Mouse (Mus musculus): ENCODE measurements around the gene Smim26.
"Not testable (repeated sequence)": the region's sequence is repeated elsewhere in the genome, so short reads cannot be mapped to it uniquely, and the experiment has no call there.

Gene Smim26

DNA sequence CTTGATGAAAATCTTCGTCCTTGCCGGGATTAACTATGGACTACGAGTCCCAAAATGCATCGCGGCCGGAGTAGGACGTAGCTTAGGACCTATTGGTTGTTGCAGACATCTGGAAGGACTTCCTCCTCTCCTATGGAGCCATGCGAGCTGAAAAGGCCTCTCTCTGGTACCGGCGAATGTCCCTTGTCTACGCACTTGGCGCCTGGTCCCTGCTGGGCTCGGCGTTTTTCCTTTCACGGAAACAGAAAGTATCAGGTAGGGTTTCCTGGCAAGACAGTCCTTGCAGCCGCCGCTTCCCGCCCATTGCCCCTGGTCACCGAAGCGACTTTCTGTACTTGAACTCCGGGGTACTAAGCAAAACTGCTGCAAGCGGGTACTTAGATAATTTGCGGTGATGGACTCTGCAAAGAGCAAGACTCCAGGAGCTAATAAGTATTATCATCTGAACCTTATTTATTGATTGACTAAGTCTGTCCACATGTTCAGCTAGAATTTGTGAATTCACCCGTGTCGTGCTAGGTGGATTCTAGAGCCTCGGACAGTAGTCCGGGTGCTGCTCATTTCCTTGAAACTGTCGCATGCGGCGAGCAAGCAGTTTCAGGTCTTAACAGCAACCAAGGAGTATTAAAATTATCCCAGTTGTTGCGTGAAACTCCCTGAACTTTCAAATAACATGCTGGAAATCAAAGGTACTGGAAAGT lies at the start of gene Smim26:
TSS of gene Smim26 (plus strand) at position 104 of the 701 bp plus-strand sequence.
- in situ Hi-C loops (cut with MboI, MseI) = no loop called here

DNA sequence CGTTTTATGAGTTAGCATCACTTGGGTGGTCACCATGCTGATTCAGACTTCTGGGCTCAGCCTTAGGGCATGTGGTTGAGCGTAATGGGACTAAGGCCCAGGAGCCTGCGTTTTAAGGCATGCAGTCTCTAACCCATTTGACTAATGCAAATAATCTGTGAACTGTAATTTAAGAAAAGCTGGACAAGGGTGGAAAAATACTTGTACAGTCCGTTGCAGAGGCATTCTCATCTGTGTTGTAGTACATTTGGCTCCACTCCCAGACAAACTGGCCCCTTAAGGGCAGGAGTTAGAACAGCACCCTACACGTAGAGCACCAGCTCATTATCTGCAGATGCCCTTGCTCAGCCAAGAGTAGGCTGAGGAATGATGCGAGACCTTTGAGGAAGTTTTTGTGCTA lies 49.2 kb upstream of the Smim26 start:
- in situ Hi-C loops (cut with MboI, MseI) = no loop called here

DNA sequence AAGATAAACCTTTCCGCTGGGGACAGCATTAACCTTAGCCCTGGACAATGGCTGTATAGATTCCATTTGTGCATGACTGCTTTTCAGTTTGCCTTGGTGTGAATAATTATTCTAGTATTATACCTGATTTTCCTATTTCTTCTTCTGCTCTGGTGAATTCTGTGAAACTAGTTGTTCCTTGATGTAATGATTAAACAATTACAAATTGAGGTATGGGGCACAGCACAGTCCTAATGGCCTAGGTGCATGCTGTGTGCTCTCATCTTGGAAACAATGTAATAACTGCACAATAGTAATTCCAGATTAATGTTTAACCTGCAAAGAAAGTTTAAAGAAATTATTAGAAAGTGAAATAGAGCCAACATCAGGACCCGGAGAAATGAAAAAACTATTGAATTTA lies 48.8 kb upstream of the Smim26 start:
- in situ Hi-C loops (cut with MboI, MseI) = no loop called here

DNA sequence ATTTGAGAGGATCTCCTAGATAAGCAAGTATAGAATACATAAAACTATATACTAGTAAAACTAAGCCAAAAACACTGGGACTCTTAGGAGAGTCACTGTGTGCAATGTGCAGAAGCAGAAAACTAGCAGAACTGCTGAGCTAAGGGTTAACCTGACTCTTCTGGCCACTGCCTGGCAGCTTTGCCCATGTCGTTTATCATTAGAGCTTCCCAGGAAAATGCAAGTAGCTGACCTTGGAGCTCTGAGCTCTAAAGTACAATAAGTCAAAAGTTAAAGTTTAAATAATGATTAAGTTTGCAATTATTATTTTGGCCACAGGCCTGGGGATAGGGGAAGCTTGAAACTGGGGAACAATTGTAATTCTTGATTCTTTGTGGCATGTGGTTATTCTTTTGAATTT lies 48.4 kb upstream of the Smim26 start:
- in situ Hi-C loops (cut with MboI, MseI) = no loop called here

DNA sequence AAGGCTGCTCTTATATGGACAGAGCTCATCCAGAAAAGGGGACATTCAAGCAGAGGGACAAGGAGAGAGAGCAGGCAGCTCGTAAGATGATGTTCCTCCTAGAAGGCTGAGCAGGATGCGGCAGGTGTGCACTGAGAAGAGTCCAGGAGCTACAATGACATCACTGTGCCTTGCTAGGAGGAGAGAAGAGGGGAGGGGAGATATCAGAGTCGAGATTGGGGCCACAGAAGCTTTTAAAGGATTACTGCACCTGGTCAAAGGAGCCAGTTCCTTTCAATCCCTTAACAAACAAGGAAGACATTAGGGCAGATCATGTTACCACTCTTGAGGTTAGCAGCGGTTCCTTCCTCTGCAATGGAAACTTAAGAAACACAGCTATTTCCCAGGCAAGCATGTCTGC lies 46.3 kb upstream of the Smim26 start:
- in situ Hi-C loops (cut with MboI, MseI) = no loop called here

DNA sequence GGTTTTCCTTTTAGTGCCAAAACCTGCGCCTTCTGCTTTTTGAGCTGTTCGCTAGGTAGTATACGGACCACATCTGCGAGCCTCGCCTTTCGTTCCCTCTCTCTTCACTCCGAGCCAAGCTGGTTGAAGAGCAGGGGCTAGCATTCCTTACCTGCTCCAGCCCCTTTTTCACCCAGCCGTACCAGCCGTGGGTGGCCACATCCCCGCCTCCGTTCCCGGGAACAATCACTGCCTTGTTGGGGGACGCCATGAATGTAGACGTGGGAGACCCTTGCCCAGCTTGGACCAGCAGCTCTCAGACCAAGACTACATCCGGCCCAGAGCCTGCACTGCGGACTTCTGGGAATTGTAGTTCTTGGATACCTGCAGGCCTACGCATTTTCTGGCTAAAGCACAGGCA lies 43.3 kb upstream of the Smim26 start, which contains the start of gene Rbbp9:
TSS of gene Rbbp9 (minus strand) at position 341 of the 400 bp plus-strand sequence.
- in situ Hi-C loops (cut with MboI, MseI) = loop anchor here (25.0 kb wide), 1 partner anchor 1337 kb away; no protein-coding TSS in a partner anchor

DNA sequence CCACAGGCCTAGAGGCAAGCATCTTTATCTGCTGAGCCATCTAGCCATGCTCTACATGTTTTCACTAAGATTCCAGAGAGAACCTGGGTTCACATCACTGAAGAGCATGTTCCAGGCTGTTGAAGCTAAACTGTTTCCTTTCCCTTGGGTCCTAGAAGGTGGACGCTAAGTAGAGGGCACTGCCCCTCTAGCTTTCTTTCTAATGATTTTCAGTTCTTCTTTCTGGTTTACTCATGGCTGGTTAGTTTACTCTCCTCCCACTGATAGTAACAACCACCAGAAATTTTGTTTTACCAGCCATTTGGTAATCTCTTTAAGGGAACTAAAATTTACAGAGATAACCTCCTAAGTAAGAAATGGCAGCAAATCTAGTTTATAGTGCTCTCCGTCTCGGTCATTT lies 39.9 kb upstream of the Smim26 start:
- in situ Hi-C loops (cut with MboI, MseI) = loop anchor here (25.0 kb wide), 1 partner anchor 1333 kb away; no protein-coding TSS in a partner anchor

DNA sequence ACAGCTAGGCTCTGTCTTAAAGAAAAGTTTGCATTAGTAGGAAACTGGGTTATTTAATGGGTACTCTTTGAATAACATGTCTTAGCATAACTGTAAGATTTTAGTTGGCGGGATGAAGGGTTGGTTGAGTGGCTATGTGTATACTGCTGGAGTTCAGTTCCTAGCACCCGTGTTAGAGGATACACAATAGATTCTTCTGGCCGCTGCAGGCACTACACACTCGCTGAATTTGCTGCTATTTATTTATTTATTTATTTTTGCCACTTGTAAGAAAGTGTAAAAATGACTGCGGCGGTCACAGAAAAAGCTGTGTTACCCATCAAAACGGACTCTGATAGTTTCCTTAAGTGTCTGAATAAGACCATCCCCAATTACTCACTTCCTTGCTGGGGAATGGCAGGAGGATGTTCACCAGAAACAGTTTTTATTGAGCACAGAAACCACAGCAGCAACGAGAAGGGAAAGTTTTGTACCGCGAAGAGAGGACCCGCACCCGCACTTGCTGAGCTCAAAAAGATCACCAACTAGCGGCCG lies 38.5 kb upstream of the Smim26 start:
- in situ Hi-C loops (cut with MboI, MseI) = loop anchor here (25.0 kb wide), 1 partner anchor 1332 kb away; no protein-coding TSS in a partner anchor

DNA sequence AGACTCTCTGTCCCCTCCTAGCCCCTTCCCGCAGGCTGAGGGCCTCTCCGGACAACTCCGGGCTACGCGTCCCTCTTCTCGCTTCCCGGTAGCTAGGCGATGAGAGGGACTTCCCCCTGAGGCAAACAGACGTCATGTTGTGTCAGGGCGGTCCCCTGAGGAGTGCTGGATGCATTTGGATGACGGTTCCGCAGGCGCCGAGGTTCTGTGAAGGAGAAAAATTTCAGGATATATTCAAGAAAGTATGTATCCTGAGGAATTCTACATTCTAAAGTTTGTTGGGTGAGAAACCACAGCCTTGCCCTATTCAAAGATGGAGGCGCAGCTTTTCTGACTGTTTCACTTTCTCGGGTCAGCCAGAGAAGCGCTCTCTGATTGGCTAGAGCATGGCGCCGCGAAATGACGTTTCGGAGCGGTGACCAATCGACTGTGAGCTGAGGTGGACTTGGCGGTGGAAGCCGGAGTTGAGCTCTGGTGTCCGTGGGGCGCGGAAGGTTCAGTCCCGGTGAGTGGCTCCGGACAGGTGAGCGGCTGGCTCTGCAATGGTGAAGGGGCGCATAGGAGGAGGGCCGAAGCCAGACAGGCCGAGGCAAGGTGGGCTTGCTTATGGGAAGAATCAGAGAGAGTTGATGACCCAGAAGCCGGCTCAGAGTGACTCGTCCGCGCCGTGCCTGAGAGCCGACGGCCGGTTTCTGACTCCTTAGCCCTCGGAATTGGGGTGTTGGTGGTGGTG lies 37.9 kb upstream of the Smim26 start, which contains the start of gene Sec23b:
TSS of gene Sec23b (plus strand) at position 410 of the 733 bp plus-strand sequence.
- in situ Hi-C loops (cut with MboI, MseI) = loop anchor here (25.0 kb wide), 1 partner anchor 1331 kb away; no protein-coding TSS in a partner anchor

DNA sequence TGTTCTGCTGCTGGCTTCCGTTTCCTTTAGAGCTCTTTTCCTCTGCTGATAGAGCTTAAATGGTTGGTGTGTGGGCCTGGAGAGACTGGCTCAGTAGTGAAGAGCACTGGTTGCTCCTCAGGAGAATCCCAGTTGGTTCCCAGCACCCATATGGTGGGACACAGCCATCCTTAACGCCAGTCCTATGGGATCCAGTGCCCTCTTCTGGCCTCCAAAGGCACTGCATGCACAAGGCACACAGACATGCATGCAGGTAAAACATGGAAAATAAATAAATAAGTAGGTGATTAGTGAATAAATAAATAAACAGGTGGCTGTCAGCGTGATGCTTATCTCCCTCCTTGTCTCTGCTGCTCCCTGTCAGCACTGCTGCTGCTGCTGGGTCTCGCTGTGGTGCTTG lies 5.1 kb upstream of the Smim26 start:
- in situ Hi-C loops (cut with MboI, MseI) = no loop called here

DNA sequence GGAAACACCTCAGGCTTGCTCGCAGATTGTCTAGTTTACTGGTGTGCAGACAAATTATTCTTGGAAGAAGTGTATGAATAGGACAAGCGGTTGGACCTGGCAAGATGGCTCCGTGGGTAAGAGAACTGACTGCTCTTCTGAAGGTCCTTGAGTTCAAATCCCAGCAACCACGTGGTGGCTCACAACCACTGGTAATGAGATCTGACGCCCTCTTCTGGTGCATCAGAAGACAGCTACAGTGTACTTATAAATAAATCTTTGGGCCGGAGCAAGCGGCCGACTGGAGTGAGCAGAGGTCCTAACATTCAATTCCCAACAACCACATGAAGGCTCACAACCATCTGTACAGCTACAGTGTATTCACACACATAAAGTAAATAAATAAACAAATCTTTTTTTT lies 818 bp upstream of the Smim26 start:
- in situ Hi-C loops (cut with MboI, MseI) = not testable (repeated sequence)

DNA sequence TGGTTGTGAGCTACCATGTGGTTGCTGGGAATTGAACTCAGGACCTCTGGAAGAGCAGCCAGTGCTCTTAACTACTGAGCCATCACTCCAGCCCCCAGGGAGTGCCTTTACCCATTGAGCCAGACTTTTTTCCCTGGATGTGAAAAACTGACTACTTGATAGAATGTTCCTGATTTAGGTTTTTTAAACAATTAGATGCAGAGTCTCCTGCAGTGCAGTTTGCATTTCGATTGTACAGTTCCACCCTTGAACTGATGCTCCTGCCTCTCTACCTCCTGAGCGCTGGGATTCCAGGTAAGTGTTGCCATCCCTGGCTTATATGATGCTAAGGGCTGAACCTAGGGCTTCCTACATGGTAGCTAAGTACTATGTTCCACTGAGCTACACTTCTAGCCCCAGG lies 4.2 kb downstream of the Smim26 start:
- in situ Hi-C loops (cut with MboI, MseI) = no loop called here

DNA sequence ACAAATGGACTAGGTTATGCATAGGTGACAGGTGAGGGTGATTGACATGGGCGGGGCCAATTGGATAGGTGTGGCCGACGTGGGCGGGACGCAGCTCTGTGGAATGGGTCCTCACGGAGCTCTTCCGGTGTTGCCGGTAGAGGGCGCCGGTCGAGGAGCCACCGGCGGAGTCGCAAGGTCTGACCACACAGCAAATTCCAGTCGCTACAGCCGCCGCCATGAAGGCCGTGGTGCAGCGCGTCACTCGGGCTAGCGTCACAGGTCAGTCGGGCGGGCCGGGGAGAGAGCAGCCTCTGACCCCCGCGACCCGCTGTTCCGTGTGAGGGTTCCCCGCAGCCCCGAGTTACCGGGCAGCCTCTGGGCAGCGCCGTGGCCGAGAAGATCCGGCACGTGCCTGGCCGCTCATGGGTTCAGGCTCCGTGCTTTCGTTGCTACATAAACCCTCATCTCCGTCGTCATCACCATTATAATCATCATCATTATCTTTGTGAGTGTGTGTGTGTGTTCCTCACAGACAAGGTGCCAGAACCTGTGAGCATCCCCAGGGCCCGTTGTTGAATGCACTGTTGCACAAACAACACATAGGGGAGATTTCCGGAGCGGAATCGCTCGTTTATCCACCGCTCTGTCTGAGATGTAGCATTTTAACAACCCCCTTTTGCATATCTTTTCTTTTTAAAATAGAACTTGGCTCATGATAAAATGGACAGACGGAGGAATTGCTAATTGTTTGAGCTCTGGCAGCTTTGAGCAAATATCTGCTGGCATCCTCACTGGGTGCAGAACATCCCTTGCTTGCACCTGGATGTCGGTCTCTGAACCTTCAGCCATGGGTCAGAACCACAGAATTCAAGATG lies 6.2 kb downstream of the Smim26 start, which contains the start of gene Dtd1:
TSS of gene Dtd1 (plus strand) at position 67 of the 857 bp plus-strand sequence.
- in situ Hi-C loops (cut with MboI, MseI) = no loop called here

DNA sequence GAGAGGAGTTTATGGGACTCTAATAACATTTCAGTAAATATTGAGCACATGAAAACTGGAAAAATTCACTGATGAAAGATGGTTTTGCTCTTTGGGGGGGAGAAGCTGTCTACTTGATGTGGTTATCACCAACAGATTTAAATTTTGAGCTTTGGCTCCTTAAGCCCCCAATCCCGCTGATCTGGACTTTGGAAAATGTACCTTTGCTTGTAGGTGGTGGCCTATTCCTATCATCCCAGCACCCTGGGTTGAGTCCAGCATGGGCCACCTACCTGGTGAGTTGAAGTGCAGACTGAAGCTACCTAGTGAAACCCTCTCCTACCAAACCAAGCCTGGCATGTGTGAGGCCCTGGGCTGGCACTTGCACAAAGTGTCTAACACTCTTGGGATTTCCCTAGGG lies 7.7 kb downstream of the Smim26 start:
- in situ Hi-C loops (cut with MboI, MseI) = no loop called here

DNA sequence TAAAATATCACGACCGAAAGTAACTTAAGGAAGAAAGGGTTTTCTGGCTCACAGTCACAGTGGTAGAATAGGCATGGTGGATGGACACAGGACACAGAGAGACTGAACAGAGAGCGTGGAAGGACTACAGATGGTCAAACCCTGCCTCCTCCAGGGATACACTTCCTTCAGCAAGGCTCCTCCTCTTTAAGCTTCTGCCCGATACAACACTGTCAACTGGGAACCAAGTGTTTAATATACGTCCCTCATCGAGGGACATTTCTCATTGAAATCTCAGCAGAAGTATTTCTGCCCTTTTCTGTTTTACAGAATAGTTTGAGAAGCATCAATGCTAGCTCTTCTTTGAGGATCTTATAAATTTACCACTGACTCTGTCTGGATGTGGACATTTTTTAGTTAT lies 20.1 kb downstream of the Smim26 start:
- in situ Hi-C loops (cut with MboI, MseI) = no loop called here

DNA sequence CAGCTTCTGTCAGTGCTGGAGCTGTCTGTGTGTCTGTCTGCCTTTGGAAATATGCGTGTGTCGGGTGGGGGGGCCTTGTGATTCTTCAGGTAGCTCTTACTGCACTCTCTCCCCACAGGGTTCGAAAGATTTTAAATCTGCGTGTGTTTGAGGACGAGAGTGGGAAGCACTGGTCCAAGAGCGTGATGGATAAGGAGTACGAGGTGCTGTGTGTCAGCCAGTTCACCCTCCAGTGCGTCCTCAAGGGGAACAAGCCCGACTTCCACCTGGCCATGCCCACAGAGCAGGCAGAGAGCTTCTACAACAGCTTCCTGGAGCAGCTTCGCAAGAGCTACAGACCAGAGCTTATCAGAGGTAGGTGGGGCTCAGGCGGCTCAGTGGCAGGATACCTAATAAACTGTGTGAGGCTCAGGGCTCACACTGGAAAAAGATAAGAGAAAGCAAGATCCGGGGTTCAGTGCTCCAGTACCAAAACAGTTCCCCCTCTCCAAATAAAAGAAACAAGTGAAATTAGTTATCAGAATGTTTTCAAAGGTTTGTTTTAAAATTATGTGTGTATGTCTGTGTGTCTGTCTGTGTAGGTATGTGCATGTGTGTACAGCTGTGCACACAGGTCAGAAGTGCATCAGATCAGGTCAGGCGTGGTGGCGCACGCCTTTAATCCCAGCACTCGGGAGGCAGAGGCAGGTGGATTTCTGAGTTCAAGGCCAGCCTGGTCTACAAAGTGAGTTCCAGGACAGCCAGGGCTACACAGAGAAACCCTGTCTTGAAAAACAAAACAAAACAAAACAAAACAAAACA lies 23.4 kb downstream of the Smim26 start:
- in situ Hi-C loops (cut with MboI, MseI) = no loop called here

DNA sequence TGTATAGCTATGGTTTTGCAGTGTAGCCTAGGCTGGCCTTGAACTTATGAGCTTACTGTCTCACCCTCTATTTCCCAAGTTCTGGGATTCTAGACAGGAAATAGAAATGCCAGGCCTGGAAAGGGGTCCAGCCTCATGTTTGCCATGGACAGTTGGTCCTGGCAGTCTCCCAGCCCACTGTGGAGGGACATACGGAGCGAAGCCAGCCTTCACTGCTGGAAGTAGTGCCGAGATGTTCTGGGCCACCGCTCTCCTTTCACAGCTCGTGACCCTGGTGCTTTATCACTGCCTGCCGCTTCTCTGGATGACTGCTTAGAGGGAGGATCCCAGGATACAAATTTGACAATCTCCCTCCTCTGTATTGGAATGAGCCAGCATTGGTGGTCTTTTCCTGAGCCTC lies 27.6 kb downstream of the Smim26 start:
- in situ Hi-C loops (cut with MboI, MseI) = no loop called here

DNA sequence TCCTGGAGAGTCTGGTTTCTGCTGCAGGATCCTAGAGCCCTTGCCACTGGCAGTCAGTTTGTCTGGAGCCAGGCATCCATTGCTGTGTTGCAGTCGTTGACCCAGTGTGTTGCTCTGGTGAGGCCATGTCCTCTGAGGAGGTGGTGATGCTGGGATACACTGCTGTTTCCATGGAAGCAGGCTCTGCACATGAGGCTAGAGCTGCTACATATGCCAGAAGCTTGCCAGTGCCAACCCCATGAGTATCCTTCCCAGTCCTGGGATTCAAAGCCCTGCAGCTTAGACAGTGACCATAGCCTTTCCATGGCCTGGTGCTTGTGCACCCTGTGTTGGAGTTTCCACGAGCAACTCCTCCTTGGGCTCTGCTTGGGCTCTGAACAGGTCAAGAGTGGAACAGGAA lies 39.7 kb downstream of the Smim26 start:
- in situ Hi-C loops (cut with MboI, MseI) = loop anchor here (25.0 kb wide), 2 partner anchors 529 to 879 kb away; partner anchors contain the start of gene Slc24a3

DNA sequence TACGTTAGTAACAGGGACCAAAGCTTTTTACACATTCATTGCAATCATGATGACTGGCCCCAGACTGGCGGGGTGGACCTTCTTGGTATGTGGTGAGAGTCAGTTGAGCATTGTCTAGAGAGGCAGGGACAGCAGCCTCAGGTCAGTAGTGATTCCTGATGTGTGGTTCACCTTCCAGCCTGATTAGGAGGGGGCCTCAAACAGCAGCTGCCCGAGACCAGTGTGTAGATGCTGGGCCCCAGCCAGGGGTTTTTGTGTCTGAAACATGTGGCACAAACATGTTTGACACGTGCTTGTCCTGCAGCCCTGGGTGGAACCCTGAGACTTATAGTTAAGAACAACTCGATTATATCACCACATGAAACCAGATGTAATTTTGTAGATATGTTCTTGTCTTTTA lies 40.4 kb downstream of the Smim26 start:
- in situ Hi-C loops (cut with MboI, MseI) = loop anchor here (25.0 kb wide), 2 partner anchors 528 to 878 kb away; partner anchors contain the start of gene Slc24a3

DNA sequence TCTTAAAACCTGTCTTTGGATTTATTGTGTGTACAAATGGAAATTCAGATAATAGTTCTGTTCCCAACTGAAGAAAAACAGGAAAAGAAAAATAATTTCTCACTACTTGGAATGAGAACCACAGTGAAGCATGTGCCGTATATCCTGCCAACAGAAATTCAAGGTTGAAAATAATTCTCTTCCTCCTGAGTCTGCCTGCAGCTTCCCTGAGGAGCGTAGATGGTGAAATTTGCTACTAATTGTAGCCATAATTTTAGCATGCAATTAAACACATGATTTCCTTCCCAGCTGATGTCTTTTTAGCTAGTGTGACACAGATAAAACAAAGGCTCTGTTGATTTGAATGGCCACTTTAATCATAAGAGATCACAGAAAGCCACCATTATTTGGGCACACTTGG lies 40.9 kb downstream of the Smim26 start:
- in situ Hi-C loops (cut with MboI, MseI) = loop anchor here (25.0 kb wide), 2 partner anchors 528 to 878 kb away; partner anchors contain the start of gene Slc24a3

Data from T-helper 1 cell (primary cell).